Mouse (Mus musculus) megakaryocyte, embryonic 14.5 days (primary cell): ENCODE data around the gene Spata31d1b.

Experiments used
- FLI1 ChIP-seq: IDR thresholded peaks from 2 replicates; pipeline ENCODE4 v1.6.1; 2012; ENCODE audit warnings: low read length, inconsistent platforms, mixed read lengths
- GATA1 ChIP-seq: IDR thresholded peaks from 3 replicates; pipeline ENCODE4 v1.6.1; 2012; ENCODE audit warnings: mixed read lengths, low read length, inconsistent platforms, borderline replicate concordance

- no peak for TF ChIP-seq FLI1
- no peak for TF ChIP-seq GATA1
Measured at GRCm38 (mm10) chr13:59768531-59768930, 56.4 kb downstream of the Spata31d1b start.
